ENCODE assay signal across 16 mouse cellular contexts in genomic region chr2:168687326-168687725, GRCm38 (mm10).
"Had no signal": no experiment of that assay in that cellular context is flagged by ENCODE, and none has a peak within 500 bp of the region (broad histone marks: within the 10 kb centered on the region; RNA-seq: fewer than 3 reads in every experiment).

No protein-coding gene starts in this region.

- H3K4me1 ChIP-seq: kidney, embryonic 15.5 days; liver, embryonic 13.5 days; lung, embryonic 15.5 days had no signal

- H3K4me3 ChIP-seq: kidney, embryonic 15.5 days; limb, embryonic 12.5 days; liver, embryonic 13.5 days; lung, embryonic 15.5 days; megakaryocyte, embryonic 14.5 days; midbrain, embryonic 12.5 days had no signal

- ATAC-seq: liver, postnatal 0 days had no signal

- H3K27ac ChIP-seq: kidney, embryonic 15.5 days; limb, embryonic 12.5 days; liver, embryonic 13.5 days; lung, embryonic 15.5 days; macrophage; midbrain, embryonic 12.5 days had no signal

- H3K4me2 ChIP-seq: kidney, embryonic 15.5 days; limb, embryonic 12.5 days; liver, embryonic 13.5 days; lung, embryonic 15.5 days; midbrain, embryonic 12.5 days had no signal

- H3K36me3 ChIP-seq: kidney, embryonic 15.5 days; liver, embryonic 13.5 days; lung, embryonic 15.5 days had no signal

- H3K9me3 ChIP-seq: kidney, embryonic 15.5 days; limb, embryonic 12.5 days; liver, embryonic 13.5 days; lung, embryonic 15.5 days; midbrain, embryonic 12.5 days had no signal

- H3K27me3 ChIP-seq: limb, embryonic 12.5 days; liver, embryonic 13.5 days; lung, embryonic 15.5 days had no signal

- H3K9ac ChIP-seq: kidney, embryonic 15.5 days; limb, embryonic 12.5 days; liver, embryonic 13.5 days; liver, postnatal 0 days; lung, embryonic 15.5 days; midbrain, embryonic 12.5 days had no signal

- DNase-seq: kidney, postnatal 36 days; layer of hippocampus, adult 9-11 months; layer of hippocampus, postnatal 36 days; liver; liver, embryonic 13.5 days; liver, postnatal 0 days; lung, postnatal 14 days; spleen, adult 18-20 months; thymus, adult 18-20 months; thymus, postnatal 14 days had no signal
